Mouse (Mus musculus): Measurements from ENCODE around the gene Mrps27.
A peak's percentile ranks its signal among the peaks of the same experiment; 100 is the strongest.
"Not testable (repeated sequence)": the region's sequence is repeated elsewhere in the genome, so short reads cannot be mapped to it uniquely, and the experiment has no call there.

Gene Mrps27

DNA sequence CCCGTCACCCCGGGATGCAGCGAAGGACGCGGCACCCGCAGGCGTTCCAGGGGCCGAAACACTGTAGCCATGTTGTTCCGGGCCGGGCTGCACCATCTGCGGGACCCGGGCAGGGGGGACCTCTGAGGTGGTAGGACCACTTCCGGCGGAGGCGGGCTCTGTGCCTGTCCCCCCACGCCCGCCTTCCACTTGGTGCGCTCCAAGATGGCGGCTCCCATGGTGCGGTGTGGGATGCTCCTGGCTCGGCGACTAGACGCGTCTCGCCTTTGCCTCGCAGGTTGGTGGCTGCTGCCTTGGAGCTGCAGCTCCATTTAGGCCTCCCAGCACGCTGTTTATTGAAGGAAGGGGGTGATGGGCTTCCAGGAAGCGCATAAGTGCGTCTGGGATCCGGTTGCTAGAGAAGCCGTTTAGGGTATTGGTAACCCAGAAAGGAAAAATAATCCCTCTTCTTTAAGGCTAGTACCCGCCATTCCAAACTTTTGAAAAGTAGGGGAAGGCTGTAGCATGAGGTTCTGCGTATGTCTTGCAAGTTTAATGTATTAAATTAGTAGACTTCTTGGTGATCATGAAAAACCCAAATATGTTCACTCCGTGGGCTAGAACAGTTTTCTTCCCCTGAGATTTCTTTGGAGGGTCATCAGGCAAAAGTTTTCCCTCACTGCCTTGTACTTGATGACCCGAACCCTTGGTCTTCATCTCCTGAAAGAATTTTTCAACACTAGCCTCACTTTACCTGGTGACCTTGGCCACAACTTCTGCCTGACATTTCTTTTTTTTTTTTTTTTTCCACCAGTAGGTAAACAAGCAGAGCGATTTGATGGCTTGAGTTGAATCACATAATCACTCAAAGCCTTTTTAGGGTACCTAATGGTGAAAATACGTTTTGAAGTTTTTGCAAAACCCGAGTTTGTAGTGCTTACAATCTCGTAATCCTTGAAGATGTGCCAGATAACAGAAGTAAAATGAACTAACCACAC, at the start of gene Mrps27, which contains the start of gene Ptcd2:
Mrps27 (plus strand) TSS at position 188 of the 977 bp plus-strand sequence.
Ptcd2 (minus strand) TSS at position 107 of the 977 bp plus-strand sequence.
- DNase-seq = peak; percentile 99

GRCm38 (mm10) chr13:99299921-99300320, 44.7 kb upstream of the Mrps27 start:
- no peak for DNase-seq

DNA sequence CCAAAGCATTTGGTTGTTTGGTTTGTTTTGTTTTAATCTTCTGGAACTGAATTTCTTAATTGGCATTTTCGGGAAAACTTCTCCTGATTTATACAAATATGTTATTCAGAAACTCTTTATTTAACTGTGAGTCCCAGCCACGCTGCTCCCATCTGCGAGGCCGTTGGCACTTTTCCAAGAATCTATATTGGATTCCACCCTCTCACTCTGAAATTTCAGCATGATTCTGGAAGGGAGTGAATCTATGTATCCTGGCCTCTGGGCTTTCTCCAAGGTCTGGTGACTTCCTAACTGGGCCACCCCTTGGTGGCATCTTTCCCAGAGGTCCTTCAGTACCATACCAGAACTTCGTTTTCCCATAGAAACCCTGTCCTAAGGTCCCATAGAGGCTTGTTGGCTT, 40.7 kb upstream of the Mrps27 start:
- DNase-seq = no peak

DNA sequence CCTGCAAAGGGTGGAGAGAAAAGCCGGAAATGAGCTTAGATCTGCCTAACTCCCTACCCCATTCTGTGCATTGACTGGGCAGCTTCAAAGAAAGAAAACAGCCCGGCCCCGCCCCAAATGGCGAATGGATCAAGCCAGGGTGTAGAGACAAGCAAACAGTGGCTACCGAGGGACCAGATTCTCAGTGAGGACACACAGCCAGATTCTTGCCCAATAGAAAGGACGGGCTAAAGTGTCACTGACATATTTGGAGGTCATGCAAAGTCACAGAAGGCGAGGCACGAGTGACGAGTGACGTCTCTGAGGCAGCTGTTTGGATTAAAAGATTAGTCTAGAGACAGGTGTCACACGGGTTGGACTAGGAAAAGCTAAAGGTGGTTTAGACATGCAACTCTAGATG, 40.2 kb upstream of the Mrps27 start:
- no peak for DNase-seq

DNA sequence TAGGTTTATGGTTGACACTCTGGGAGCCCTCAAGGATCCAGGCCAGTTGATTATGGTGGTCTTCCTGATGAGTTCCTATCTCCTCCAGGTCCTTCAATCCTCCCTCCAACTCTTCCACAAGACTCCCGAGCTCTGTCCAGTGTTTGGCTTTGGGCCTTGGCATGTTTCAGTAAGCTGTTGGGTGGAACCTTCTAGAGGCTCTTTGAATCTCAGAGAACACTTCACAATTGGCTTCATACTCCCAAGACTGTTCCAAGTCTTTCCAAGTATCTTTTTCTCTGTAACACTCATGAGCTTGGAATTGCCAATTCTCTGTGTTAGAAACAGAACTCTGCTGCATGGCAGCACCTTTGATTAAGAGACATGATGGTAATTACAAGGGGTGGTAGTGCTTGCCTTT, 39.4 kb upstream of the Mrps27 start:
- DNase-seq = no peak

- no peak for DNase-seq
Measured at GRCm38 (mm10) chr13:99306164-99306563, 38.4 kb upstream of the Mrps27 start.

DNA sequence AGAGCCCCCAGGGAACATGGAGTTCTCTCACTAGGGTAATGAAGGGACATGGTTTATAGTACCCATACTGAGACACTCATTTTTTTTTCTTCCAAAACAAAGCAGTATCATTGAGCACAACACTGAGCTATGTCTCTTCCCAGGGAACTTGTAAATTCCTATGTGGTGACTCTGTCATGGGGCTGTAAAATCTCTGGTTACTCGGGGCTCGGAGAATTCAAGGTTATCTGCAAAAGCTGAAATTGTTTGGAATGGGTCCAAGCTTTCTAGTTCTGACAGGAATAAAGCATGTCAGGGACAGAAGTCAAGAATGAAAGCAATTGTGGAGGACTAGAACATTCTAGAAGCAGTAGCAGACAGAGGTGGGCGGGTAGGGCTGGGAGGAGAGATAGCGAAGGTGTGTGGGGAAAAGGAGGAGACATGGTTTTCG, 36.6 kb upstream of the Mrps27 start:
- DNase-seq = no peak

DNA sequence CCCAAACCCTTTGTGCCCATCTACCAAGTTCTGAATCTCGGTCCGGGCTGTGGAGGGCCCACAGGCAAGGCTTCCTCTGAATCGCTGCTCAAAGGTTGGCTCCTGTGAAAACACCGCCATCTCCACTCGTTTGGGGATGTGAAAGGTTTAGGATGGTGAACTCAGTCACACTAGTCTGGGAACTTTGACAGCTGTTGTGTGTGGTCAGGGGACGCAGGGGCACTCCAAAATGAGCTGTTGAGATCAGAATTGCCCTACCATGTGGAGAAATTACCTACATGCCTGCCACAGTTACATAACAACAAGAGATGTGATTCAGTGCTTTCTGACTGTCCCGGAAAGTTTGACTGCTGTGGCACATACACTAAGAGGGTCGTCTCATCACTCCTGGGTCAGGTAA, 36.2 kb upstream of the Mrps27 start:
- no peak for DNase-seq

- no peak for DNase-seq
Measured at GRCm38 (mm10) chr13:99314098-99314497, 30.5 kb upstream of the Mrps27 start.

- DNase-seq = no peak
Measured at GRCm38 (mm10) chr13:99314657-99315181, 29.9 kb upstream of the Mrps27 start.

DNA sequence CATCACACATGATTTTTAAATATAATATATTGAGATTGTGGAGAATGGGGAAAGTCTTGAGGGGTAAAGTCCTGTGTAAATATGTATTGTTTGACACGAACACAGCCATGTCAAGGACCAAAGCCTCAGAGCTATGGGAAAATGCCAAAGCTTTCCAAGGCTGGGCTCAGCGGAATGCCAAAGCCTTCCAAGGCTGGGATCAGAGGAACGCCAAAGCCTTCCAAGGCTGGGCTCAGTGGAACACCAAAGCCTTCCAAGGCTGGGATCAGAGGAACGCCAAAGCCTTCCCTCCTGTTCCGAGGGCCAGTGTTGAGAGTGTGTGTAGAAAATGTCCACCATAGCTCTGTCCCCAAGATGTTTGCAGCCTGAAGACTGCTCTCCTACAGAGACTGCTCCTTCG, 28.2 kb upstream of the Mrps27 start:
- DNase-seq = no peak

DNA sequence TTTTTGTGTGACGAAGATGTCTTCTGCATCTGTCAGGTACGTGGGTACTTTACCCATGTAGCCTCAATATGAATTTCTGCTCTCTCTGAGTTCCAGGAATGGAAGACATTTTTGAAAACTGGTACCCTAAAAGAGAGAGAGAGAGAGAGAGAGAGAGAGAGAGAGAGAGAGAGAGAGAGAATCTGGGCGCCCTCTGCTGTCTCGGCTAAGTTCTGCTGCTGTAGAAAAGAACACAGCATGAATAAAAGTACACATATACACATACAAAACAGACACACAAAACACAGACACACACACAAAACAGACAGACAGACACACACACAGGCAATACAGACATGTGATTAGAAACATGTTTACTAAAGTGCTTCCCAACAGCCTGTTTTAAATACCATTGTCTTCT, 27.5 kb upstream of the Mrps27 start:
- DNase-seq = peak; percentile 4

DNA sequence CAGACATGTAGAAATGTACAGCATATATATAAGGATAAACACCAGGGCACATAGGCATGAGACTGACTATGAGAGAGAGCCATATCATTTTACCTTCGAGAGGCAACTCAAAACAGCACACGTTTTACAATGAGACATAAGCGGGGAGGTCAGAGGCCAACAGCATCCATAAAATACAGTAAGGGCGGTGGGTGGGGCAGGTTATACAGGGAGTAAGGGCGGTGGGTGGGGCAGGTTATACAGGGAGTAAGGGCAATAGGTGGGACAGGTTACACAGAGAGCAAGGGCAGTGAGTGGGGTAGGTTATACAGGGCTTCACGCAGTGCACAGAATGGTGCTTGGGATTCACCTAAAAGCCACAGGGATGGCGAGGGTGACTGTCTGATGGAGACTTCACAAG, 24.1 kb upstream of the Mrps27 start:
- DNase-seq = no peak

DNA sequence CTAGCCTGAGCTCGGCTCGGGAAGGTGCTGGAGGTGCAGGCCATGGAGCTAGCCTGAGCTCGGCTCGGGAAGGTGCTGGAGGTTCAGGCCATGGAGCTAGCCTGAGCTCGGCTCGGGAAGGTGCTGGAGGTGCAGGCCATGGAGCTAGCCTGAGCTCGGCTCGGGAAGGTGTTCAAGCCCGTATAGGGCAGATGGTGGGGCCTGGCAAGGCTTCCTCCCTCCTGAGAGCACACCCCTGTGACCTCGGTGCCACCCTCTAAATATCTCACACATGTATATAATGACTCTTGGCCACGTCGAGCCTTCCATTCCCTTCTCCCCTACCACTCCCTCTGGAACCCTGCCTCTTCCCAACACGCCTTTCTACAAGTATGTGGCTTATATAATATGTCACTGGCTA, 21.7 kb upstream of the Mrps27 start:
- not testable (repeated sequence) for DNase-seq

DNA sequence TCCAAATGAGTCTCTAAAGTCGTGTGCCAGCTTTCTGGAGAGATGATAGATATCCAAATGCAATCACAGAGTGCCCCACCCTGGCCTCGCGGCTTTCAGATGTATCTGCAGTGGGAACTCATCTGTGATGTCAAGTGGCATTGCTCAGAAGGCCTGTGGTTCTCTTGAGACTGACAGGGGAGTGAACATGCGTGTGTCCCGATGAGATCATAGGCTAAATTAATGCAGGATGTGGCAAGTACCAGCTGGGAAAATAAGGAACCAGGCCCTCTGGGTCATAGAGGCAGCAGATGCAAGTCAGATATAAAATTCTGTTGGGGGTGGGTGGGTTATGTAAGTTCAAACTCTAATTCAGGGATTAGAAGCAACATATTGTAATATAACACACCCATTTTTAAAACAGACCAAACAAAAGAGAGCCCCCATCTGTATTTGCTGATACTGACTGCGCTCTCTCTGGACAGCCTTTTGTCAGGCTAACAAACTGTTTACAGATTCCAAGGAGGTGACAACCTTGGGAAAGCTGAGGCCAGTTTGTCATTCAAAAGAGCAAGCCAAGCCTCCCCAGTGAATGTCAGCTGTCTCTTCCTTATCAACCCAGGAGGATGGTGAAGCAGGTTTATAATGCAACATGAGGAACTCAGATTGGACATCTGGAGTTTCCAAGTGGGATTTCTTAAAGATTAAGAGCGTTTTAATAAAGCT, 20.8 kb upstream of the Mrps27 start:
- no peak for DNase-seq

DNA sequence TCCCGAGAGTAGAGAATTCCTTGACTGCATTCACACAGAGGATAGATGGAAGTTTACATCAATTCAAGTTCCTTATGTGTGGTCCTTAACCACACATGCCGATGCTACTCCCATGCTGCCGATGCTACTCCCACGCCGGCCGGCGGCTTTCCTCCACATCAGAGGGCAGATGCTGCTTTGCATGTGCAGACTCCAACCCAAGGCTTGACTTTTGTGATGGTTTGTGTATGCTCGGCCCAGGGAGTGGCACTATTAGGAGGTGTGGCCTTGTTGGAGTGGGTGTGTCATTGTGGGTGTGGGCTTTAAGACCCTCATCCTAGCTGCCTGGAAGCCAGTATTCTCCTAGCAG, 20.3 kb upstream of the Mrps27 start:
- not testable (repeated sequence) for DNase-seq

DNA sequence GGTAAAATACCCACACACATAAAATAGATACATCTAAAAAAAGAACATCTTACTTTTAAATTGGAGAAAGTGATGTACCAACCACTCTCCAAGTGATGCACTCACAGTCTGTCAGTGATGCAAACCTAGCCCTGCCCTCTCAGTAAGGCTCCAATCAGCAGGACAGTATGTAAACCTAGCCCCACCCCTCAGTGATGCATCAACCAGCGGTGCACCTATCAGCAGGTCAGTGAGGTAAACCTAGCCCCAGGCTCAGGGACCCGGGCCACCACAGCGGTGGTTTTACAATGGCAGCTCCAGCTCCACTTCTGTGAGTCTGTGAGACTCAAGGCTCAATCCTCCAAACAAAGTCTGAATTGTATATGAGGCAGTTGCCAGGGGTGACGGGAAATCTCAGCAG, 13.3 kb upstream of the Mrps27 start:
- DNase-seq = no peak

DNA sequence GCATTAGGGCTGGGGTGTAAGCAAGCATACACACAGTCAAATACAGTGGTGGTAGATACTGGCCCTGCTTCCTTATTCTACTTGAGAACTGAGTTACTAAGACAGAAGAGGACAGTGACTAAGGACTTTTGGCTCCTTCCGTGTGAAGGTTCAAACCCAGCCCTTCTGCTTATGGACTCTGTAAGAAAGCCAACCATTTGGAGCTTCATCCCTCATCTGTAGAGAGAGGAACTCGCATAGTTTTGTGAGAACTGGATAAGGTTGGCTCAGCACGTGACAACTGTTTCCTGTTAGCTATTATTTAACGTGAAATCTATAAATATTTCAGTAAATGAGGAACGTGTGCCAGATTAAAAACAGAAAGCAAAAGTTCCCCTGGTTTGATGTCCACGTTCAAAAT, 7.1 kb upstream of the Mrps27 start:
- no peak for DNase-seq

DNA sequence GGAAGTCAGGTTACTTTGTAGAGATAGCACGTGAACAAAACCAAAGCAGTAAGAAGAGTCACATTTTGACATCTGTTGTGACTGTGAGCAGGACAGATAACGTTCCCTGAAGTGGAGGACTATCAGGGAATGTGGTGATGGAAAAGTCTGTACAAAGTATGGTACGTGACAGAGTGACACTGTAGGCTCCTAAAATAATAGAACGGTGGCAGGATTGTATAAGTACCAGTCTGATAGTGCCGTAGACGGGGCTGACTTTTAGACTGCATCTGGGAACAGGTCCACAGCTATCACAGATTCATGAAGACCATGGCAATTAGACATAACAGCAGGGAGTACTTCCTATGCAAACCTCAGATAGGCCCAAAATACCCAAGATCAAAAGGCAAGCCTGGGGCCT, 3.1 kb upstream of the Mrps27 start:
- no peak for DNase-seq

DNA sequence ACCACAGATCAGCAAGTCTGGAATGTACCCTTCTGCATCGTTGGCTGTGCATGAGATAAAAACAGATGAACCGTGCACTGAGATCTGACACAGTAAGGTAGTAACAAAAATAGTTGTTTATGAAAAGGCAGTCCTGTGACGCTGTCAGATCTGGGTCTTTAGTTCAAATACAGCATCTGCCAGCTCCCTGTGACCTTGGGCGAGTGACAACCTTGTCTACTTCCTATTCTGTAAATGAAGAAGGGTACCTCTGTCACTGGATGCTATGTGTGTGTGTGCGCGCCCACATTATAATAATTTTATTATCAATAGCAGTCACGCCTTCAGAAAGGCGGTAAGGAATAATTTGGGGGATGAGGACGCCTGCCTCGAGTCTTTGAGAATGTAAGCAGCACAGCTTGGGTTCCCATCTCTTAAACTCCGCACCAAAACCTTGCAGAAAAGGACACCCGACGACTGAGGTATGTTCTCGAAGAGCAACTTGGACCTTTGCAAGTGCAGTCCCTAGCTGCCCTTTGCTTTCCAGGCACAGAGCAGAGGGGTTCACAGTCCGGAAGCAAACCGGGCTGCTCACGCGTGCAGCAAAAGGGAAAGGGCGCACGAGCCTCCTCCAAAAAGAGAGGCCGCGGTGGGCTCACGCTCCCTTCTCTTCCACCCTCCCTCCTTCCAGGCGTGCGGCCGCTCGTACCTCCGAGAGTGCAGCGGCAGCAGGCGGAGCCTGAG, 549 bp upstream of the Mrps27 start:
- no peak for DNase-seq

- no peak for DNase-seq
Measured at GRCm38 (mm10) chr13:99350009-99350408, 5.4 kb downstream of the Mrps27 start.

- DNase-seq = no peak
Measured at GRCm38 (mm10) chr13:99351186-99351585, 6.6 kb downstream of the Mrps27 start.

DNA sequence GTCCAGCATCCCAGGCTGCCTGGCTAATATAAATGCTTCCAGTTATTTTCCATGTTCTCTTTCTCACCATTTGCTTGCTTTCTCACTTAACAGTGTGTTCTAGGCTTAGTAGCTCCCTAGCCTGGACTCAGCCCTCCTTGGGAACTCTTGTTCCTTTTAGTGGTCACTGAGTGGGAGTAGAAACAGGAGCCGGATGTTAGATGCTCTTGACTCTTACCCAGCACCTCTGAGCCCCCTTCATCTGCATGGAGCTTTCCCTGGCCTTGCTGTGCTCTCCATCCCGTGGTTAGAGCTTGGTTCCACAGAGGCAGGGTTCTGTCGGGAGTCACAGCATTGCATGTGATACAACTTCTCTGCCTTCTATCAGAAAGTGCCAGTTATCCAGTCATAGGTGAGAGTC, 7.0 kb downstream of the Mrps27 start:
- DNase-seq = no peak
